Mouse (Mus musculus) heart, adult 9 months (tissue): Measurements from ENCODE around the gene Apbb2.
A peak's percentile ranks its signal among the peaks of the same experiment; 100 is the strongest.

Experiments
- DNase-seq, 2 experiments: peaks; one replicate each; pipeline ENCODE4 v3.0.0; 2022; ENCODE audit warnings: low spot score in 2 of 2

Apbb2 gene

DNA sequence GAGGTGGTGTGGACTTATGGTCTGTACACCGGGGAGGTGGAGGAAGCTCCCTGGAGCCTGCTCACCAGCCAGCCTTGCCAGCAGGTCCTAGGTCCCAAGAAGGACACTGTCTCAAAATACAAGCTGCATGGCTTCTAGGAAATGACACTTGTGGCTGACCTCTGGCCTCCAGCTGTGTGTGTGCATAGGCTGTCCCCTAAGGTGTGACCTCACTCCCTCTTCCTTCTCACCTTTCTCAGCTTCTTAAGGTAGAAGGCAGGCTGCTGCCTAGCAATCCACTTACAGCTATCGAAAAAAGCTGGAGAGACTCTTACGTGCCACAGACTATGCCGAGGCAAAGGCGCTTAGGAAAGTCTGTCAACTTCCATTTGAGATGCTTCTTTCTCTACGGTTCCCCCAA lies 142.8 kb downstream of the Apbb2 start:
- DNase-seq = no peak

DNA sequence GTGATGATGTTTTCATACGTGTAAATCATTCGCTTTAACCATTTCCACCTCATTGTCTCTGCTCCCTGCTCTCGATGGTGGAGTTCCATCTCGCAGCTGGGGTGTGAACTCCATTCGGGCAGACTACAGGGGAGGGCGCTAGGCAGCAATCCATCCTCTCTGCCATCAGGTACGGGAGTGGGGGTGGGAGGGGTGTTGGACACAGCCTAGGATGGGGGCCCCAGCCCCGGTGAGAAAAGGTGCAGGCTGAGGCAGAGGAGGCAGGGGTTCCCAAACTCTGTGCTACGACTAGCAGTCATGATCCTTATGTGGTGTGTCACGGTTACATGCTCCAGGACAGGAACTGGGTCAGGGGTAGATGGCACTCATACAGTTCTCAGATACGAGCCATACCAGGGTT lies 144.4 kb downstream of the Apbb2 start:
- DNase-seq = no peak

DNA sequence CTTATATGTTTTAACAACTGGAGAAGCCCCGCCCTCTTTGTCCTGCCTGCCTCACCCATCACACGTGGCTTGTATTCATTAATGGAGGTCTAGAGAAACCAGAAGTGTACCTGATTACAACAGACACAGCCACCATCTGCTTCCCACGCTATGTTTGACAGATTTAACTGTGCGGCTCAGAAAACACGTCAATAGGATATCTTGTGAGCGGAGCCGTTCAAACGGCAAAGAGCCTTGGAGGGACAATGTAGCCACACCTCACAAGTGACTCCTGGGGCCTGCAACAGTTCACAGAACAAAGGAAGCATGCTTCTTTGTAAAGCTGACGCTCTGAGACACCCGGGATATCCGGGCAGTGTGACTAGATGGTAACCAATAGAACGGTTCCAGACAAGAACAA lies 145.0 kb downstream of the Apbb2 start:
- peak; percentile 23 to 44 for DNase-seq

DNA sequence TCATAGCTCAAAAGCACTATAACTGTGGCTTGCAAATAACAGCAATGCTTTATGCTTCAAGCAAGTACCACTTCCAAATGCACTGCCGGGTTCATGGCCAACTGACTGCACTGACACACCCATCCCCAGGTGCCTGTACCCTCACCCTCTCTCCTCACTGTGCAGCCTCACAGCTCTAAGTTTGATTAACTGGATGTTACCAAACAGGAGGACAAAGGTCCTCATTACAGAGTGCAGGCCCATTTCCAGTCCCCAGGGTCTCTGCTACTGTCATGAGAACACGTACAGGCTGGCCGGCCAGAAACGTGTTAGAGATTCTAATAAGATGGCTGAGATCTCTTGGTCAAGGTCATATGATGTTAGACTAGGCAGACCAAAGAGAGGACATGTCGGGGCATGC lies 147.7 kb downstream of the Apbb2 start:
- no peak for DNase-seq

DNA sequence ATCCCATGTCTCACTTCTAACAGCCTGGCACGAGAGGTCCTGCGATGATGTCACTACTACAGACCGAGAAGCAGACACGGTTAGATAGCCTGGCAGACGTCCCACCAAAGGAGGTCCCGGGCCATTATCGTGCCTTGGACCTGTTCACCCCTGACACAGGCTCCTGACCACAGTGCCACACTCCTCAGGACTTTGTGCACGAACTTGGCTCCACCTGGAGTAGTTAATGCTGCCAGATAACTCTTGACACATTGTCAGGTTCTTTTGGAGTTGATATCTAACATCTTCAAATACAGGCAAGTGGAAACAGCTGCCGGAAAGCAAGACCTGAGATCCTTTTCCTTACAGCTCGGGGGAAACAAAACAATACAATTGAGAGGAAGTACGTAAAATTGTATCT lies 148.9 kb downstream of the Apbb2 start:
- peak; percentile 52 to 83 for DNase-seq

DNA sequence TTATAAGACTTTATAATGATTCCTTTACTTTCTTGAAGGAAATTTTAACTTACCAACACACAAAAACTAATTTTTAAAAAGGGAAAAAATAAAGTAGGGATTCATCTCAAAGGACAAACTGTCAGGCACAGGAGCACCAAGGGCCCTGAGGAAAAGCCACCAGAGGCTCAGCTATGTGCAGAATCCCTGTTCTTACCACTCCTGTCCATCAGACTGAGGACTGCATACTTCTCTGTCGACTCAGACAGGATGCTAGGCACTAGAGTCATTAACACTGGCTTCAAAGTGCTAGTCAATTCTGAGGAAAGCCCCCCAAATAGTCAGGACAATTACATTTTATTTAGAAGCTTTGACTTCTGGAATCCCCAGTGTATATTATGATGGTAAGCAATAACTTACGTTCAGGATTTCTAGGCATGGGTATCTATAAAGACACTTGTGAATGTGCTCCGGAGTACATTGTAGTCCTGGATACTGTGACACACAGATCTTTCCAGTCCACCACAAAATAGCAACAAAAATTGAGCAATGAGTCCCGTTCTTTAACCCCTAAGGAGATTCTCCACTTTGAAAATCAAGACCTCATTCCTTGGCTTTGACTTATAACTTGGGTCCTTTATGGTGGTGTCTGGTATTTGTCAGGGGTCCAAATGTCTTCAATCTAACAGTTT lies 150.1 kb downstream of the Apbb2 start:
- DNase-seq = no peak

DNA sequence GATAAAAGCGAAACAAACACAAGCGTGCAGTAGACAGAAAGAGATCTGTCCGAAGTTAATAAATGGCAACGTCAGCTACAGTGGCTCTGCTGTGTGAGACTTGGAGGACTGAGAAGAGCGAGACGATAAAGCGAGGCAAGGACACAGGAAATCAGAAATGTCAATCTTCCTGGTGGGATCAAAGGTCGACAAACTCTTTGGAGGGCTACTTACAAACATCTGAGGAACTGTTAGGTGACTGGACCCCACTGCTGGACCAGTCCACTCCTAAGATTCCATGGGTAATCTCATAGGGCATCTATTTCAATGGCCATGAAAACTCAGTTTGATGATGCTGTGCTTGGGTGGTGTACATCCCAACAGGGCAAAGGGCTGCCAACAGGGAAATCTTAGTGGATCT lies 155.9 kb downstream of the Apbb2 start:
- DNase-seq = no peak

DNA sequence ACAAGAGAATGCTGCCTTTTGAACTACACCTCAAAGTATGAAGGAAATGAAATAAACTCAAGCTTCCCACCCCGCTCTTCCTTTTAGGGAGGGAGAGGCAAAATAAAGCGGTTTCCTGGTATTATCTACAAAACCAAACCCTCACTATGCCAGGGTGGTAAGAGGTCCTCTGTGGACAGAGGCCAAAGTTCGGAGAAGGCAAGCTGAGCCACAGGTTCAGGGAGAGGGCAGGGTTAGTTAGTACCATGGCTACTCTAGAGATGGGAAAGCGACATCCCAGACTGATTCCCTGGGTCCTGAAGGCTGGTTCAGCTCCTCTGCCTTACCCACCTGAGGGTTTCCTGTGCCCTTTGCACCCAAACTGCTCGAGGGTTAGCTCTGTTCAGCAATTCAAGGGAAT lies 159.7 kb downstream of the Apbb2 start:
- DNase-seq = peak; percentile 7 to 25

DNA sequence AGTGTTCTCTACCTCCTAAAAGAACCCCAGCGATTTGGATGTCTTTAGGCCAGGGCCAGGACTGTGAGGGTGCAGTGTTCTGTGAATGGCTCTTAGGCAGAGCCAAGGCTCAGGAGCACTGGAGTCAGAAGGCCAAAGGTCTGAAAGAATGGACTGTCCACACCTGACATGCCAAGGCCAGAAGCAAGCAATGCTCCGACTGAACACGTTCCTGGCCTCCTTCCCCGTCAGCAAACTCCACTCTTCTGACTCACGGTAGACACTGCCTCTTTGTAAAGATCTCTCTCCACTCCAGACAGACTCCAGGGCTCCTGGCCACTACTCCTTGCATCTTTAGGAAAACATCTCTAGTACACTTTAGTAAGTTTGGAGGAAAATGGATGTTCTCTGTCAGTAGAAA lies 163.3 kb downstream of the Apbb2 start:
- no peak for DNase-seq

DNA sequence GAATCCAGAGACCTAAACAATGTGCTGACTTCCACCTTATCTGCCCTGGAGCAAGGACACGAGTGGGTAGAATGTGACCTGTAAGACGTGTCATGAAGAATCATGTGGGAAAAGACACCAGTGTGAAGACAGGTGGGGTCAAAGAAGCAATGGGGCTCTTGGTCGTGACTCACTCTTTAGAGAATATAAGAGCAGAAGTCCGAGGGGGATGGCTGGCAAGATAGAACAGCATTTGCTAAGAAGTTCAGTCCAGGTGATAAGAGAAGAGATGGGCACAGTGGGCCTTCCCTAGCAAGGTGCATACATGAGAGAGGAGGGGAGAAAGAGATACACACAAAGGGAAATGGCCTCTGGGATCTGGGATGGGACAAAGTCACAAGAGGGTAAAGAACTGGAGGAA lies 163.8 kb downstream of the Apbb2 start:
- no peak for DNase-seq

DNA sequence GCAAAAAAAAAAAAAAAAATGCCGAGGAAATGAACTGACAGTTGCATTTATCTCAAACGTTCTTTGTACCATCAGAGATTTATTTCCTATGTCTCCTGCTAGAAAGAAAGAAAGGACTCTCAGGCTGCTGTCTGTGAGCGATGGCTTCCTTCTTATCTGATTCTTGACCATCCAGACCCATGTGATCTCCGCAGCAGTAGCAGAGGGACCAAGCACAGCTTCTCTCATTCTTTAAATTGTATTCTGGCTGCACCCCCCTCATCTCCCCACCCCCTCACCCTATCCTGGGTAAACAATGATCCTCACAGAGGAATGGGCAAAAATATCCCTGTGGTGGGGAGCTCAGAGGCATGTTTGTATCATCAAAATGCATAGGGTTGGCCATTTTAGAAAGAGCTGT lies 165.5 kb downstream of the Apbb2 start:
- no peak for DNase-seq

DNA sequence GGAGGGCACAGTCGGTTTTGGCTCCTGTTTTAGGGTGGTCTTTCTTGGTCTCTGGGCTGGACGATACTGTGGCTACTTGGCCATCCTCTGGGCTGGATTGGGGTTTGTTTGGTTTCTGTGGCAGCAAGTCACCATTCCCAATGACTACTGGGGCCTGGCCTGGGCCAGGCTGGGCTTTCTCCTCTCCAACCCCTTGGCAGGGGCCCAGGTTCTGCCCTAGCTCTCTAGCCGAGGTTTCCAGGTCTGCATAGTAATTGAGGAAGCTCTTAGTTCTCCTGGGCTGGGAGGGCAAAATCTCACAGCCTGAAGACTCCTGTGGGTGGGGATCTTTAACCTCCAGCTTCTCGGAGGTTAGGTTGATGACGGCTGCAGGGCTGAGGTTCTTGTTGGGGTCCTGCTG lies 167.0 kb downstream of the Apbb2 start:
- no peak for DNase-seq

DNA sequence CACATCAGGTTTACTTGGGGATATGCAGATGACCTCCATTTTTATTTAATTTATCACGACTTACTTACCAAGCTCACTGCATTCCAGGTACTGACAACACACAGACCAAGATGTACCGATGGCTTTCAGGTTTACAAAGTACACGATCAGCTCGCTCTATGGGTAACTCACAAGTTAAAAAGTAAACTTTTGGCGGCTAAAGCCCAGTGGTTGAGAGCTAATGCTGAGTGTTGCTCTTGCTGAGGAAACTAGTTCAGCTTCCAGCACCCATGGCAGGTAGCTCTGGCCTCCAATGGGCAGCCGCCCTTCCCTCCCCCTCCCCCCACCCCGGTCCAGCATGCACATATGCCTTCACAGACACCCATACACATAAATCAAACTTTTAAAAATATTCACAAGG lies 173.1 kb downstream of the Apbb2 start:
- no peak for DNase-seq

DNA sequence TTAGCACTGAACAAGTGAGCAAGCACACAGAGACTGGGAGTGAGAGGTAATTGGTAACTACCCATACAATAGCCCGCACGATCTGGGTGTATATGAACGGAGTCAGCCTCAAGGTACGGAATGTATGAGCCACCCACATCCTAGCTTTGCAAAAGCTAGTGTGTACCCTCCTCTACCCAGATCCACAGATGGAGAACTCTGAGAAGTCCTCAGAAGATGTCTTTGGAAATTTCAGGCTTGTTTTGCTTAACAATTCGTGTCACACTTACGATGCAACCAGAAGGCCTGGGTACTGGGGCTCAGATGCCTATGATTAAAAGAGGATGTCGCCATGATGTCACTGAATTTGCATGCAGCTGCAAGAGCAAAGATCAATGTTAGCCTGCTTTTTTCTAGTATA lies 176.3 kb downstream of the Apbb2 start:
- no peak for DNase-seq

DNA sequence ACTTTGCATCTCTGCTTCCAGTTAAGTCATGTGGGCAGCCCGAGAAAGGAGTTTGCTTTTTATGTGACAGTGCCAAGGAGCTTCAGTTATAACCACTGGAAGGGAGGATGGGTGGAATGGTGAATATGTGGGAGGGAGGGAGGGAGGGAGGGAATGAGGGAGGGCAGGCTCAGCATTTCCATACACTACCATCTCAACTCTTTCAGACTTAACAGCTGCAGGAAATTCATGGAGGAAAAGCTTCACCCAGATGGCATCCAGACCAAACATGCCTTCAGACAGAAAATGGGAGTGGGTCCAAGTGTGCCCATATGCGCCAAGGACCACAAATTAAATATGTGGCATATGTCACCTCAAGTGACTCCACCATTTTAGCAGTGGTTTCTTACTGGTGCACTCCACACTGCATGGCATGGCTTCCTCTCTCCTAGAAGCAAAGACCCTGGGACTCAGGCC lies 181.8 kb downstream of the Apbb2 start:
- DNase-seq = no peak

DNA sequence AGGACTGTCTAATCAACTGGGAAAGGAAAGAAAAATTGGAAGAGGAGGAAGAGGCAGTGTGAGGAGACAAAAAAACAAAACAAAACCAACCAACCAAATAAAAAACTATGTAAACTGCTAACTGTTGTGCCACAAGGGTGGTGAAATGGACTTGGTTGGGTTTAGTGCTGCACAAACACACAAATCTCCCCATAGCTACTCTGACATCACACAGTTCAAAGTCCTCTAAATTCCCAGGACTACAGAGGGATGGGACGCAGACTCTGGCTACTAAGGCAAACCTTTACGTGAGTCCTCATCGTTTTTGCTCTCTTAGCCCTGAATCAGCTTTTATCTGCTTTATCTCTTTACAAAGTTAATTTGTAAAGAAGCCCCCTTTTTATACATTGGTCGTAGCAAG lies 183.4 kb downstream of the Apbb2 start:
- DNase-seq = no peak

DNA sequence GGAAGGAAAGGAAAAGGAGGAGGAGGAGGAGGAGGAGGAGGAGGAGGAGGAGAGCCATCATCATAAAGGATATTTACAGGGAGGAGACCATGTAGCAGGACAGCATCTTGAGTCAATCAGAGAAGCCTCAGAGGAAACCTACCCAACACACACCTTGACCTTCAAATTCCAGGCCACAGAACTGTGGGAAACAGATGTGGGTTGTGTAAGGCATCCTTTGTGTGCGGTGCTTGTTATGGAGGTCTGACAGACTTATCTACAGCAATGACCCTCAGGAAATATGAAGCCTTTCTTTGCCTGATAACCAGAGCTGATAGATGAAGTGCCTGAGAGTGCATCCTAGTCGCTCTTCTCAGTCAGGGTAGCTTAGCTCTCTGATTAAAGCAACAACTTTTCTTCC lies 189.5 kb downstream of the Apbb2 start:
- DNase-seq = no peak

DNA sequence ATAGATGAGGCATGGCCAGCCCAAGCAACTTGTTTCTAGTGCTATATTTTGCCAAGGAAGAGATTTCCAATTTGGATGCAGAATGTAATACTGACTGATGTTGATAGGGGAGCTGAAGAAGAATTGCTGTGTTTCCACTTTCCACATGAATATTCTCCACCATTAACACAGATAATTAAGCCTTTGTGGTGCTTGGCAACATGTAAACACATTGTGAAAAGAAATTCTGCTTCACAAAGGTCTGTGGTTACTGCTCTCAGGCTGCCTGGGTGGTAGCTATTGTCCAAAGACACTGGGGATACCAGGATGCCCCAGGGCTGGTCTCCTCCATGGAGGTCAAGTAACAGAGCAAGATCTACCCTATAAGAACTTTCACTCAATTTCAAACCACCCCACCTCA lies 190.5 kb downstream of the Apbb2 start:
- DNase-seq = no peak

DNA sequence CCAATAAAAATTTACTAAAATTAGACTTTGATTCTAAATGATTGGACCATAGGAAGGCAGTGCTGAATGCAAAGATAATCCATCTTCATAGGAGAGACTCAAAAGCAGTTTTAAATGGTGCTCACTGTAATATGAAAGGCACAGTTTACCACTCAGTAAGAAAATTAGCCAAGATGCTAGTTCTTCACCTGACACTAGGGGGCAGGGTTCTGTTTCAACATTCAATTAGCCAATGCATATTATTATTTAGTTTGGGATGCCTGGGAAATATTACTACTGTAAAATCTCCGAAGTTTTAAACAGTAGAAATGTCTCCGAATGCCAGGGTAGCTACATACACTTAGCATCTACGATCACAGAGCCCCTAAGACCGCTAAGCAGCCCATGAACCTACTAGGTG lies 194.7 kb downstream of the Apbb2 start:
- DNase-seq = peak in 1 of 2 experiments; percentile 47

DNA sequence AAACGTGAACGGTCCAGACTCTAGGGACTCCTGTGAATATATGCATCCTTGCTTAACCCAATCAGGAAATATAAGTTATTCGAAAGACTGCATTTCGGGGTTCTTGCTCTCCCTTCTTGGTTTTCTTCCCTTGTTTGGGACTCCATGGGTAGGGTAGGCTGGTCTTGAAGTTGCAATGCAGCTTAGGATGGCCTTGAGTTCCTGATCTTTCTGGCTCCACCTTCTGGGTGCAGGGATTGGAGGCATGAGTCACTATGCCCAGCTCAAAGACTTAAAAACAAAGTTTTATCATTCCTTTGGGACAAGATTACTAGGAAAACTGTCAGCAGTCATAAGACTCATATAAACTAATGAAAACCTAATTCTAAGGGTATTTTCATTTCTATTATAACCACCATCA lies 195.1 kb downstream of the Apbb2 start:
- DNase-seq = no peak

DNA sequence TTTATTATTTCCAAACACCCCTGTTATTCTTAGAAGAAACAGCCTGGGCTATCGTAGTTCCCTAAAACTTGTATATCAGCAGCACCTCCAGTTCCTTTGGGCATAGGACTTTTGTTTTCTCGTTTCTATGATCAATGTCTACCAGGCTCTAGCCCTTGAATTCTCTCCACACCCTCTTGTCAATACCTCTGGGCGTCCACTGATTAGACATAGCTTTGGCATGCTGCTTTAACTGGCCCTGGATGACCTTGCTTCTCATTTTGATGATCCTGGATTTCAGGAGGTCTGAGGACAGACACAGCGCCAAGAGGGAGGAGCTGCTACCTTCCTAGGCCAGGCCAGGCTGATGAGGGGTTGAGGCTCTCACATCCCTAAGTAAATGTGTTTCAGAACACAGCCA lies 196.6 kb downstream of the Apbb2 start:
- peak; percentile 46 to 70 for DNase-seq

DNA sequence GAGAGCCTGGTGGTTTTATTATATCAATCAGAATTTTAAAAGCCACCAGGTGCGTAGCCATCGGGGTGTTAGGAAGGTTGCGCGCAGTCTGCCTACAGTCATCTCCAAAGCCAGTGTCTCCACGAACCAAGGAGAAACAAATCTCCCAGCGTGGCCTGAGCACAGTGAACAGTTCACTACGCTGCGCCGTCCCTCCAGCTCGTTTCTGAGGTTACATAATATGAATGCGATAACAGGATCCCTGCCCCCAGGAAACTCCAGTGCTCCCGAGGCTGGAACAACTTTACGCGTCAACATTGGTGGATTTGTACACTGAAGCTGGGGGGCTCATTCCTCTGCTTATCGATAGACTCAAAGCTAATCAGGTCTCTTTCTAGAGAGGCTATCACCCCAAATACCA lies 197.4 kb downstream of the Apbb2 start:
- peak in 1 of 2 experiments; percentile 35 for DNase-seq

DNA sequence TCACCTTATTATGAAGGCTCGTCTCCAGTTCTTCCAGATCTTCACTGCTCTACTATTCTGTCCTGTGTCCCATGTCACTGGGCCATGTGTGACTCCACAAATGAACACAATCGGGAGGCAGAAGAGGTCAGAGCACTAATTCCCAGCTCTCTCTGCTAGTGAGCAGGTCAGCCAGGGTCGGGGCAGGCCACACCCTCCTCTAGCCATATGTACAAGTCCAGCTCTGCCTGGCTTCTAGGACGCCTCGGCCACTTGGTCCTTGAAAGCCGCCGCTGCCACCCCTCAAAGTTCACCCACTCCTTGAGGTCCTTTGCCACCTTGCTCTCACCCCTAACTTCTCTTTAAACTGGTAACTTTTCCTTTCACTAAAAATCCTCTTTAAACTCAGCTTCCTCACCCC lies 198.6 kb downstream of the Apbb2 start:
- DNase-seq = no peak

DNA sequence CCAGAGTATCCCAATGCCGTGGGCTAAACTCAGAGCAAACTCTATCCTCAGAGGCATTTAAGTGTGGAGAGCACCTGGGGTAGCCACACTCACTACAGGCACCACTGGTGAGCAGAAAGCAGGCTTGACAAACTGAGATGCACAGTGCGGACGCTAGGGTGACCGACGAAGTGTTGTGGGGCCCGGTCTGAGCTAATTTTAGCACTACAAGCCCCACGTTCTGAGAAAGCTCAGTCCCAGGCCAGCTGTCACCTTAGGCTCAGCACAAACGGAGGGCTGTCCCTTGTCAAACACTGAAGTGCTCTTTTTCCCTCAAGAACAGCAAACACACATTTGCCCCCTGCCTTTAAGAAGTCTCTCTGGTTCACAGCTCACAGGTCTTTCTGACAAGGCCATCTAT lies 201.3 kb downstream of the Apbb2 start:
- DNase-seq = peak in 1 of 2 experiments; percentile 33
